Mouse (Mus musculus) R1 (cell line): ENCODE measurements around the gene Sde2.
A peak's percentile ranks its signal among the peaks of the same experiment; 100 is the strongest.

ENCODE experiments used
- DNase-seq: peaks from one replicate; pipeline ENCODE4 v3.0.0-alpha.2; 2018; ENCODE audit warnings: low read depth, low spot score

The Sde2 gene

DNA sequence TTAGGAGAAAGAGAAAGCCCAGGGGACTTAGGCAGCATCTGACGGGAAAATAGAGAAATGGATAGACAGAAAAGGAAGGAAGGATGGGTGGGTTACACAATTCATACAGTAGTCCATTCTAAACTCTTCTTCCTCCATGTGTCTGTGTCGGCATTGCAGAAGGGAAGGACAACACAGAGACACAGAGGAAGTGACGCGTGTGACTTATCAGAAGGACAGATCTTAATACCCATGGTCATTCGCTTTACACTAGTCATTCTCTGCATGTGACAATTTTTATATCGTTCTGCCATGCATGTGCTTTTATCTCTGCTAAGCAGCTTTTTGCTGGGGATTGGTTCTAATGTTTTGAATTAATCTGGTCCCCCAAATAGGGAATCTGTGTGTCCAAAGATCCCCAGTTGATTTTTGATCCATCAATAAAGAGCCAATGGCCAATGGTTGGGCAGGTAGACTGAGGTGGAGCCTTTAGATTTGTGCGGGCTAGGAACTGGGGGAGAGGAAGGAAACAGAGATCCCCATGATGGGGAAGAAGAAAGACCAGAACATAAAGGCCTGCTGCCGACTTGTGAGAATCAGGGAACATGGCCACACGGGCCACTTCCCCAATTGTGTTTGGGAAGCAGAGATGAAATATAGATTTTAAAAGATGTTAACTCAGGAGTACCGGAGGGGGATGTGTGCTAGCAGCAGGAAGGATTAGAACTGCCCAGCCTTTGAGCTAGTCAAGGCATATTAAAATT lies 15.5 kb upstream of the Sde2 start:
- DNase-seq = no peak

DNA sequence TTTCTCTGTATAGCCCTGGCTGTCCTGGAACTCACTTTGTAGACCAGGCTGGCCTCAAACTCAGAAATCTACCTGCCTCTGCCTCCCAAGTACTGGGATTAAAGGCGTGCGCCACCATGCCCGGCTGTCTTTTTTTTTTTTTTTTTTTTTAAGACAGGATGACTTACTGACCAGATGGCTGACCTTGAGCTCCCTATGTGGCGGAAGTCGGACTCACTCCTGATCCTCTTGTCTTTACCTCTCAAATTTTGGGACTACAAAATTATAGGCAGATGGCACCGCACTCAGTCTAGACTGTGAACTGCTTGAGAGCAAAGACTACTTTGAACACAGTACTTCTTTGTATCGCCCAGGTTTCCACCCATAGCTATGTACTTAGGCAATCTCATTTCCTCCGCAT lies 14.5 kb upstream of the Sde2 start:
- peak; percentile 55 for DNase-seq

DNA sequence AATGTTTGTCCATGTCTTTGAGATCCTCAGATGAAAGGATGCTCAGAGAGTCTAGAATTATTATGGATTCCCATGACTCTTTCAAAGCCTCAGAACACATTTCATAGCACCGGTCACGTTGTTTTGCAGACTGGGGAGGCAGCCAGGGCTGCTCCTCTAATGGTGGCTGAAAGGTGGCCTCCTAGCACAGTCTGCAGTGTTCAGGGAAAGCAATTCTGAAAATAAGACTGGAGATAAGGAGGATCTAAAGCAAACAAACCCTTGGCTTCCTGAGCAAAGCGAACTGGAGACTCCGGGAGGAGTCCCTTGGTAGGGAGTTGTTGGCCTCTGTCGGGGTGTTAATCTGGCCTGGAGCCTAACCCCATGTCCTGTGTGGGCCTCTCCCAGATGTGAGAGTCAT lies 13.7 kb upstream of the Sde2 start:
- no peak for DNase-seq

DNA sequence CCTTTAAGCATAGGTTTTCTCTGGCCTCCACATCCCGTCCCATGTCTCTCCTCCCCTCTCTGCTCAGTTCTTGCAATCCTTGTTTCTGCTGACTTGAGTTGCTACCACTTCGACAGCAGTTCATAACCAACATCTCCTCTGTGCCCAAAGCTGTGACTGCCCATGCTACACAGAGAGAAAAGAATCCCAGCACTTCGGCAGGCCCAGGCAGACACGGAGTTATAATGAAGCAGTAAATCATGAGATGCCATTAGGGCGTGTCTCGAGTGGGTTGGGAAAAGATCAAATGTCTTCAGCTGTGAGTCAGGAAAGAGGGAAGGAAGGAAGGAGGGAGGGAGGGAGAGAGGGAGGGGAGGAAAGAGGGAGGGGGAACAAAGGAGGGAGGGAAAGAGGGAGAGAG lies 12.9 kb upstream of the Sde2 start:
- no peak for DNase-seq

DNA sequence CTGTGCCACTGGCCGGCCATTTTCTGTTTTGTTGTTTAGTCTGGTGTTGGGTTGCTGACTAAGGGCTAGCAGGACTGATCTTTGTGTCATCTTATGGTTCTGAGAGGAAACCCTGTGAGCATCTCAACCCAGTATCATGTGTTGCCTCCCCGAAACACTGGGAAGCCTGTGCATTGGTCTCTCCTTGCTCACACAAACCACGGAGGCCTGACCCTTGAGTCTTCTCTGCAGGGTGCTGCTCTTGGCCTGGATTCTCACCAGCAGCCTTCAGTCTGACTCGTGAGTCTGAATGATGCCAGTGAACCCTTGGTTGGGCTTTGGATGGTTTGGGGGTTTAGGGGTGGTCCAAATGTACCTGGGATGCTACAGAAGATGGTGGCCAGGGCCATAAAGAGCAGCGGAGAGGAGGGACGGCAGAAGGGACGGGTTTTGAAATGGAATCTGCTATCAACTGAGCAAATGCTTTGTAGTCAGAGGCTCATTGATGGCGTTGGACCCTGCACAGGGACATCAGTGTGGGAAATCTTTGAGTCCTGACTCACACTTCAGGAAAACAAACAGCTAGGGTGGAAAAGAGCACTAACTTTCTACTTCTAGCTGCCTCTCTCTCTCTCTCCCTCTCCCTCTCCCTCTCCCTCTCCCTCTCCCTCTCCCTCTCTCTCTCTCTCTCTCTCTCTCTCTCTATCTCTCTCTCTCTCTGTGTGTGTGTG lies 11.6 kb upstream of the Sde2 start:
- DNase-seq = no peak

DNA sequence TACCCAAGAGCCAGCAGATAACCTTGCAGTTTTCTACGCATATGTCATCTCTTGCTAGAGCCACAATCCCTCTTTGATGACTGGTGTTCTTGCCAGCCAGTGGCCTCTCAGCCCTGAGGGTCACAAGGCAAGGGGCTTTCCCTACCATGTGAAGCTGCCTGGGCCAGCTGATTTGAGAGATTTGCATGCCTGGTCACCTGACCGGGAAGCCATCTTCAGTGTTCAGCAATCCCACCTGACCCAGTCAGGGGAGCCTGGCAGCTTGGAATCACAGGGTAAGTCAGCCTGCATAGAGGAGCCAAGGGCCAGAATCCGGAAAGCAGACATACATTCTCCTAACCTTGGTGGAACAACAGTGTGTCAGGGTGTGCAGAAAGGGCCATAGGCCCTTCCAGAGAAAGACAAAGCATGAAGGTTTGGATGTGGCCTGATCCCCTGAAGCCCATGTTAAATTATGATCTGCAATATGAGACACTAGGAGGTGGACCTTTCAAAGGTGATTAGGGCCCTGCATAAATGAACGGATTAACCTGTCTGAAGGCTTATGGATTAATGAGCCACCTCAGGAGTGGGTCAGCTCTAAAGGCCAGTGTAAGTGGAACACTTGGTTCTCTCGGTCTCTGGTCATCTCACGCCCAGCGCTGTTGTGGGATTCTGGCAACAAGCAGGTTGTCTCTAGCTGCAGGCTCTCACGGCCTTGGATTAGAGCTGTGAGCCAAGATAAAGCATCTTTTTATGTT lies 9.2 kb upstream of the Sde2 start:
- no peak for DNase-seq

DNA sequence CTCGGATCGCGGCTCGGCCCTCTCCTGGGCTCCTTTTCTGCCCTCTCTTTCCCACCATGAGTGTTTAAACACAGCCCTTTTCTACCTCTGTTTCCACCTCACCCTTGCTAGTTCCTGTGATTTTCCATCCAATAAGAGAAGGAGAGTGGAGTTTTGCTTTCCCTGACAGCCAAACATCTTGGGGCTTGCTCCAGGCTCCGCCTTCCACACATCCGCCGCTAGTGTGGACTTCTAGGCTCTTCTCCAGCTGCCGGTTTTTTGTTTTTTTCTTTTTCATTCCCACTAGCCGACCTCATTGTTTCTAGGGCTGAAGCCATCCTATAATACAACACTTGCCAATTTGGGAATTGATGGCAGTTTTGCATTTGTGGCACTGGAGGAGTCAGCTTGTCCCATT lies 2.8 kb upstream of the Sde2 start:
- peak; percentile 88 for DNase-seq

DNA sequence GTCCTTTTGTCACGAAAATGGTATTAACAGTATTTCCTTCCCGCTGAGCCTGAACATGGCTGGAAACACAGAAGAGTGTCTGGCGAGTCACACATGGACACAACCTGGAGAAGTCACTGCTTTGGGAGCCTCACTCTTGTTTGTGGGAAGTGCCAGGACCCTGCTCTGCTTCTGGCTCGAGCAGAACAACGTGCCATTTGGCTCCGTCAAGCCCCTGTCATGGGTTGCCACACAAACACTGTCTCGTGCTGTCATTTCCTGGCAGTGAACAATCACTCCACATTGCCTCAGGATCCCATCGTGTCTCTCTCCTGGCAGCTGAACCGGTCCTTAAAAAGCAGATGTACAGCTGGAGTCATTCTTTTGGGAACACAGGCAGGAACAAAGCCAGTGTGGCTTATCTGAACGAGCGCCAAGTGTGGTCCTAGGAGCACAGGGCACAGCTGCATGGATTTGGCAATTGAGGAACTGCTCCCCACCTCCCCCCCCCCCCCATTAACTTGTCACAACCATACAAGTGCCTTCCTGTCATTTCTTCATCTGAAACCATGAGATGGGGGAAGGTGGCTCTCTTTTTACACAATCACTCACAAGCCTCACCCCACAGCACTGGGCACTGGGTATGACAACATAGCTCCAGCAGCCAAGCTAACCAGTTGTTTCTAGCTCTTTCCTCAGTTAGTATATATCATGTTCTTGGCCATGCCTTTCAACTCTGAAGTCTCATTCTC lies 2.3 kb upstream of the Sde2 start:
- peak; percentile 29 for DNase-seq

DNA sequence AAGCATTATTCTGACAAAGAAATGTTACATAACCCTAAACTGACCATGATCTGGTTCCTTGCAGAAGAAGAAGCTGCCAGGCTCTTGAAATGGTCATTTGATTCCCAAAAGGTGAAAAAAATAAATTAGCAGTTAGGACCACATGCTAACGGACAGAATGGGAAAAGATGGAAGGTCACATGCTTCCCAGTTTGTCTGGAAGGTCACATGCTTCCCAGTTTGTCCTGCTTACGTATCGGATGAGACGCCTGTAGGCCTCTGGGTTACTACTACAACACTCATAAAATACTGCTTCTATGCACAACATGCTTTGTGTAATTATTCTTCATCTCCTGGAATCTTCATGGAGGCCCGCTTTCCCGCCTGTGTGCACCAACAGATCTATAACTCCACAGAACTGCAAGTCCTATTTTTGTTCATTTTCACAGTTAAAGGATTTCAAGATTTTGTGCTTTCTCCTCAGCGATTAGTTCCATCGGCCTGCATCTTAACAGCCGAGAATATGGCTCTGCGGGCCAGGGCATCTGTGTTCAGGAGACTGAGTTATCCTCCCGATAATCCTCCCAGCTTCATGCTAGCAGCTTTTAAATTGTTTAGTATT lies 1.1 kb upstream of the Sde2 start:
- DNase-seq = peak; percentile 40

DNA sequence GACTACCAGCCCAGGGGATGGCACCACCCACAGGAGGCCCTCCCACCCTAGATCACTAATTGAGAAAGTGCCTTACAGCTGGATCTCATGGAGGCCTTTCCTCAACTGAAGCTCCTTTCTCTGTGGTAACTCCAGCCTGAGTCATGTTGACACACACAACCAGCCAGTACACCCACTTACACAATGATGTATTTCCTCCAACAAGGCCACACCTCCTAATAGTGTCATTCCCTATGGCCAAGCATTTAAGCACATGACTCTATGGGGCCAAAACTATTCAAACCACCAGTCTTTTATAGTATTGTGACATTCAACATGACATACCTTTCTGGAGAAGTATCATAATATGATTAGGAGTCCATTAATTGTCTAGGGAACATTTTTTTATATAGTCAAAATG lies 7.8 kb downstream of the Sde2 start:
- no peak for DNase-seq

DNA sequence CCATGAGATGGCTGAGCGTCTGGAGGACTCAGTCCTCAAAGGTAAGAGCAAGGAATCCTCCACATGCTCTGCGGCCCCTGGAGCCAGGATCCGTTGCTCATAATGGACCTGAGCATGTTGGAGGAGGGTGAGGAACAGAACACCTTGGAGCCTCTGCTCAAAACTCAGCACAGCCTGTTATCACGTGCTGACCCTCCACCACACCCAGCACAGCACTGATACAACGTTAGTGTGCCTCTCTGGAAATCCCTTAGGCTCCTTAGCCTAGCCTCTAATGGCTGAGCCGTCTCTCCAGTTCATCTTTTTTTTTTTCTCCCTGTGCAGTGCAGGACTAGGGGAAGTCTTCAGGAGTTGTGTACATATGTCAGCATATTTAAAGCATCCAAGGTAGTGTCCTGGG lies 9.1 kb downstream of the Sde2 start:
- DNase-seq = no peak

DNA sequence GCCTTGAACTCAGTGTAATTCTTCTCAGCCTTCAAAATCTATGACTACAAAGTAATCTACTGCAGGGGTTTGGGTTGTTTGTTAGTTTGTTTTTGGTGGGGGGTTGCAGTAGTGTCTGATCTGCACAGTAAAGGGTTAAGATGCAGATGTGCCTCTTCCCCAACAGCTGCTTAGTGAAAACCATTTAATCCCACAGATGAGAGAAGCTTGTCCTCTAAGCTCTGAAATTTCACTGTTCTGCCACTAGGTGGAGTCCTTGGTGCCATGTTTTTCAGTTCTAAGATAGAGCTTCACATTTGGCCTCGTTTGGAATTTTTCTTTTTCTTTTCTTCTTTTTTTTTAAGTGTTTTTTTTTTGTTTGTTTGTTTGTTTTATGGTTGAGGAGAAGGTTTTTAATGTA lies 12.7 kb downstream of the Sde2 start:
- peak; percentile 73 for DNase-seq

DNA sequence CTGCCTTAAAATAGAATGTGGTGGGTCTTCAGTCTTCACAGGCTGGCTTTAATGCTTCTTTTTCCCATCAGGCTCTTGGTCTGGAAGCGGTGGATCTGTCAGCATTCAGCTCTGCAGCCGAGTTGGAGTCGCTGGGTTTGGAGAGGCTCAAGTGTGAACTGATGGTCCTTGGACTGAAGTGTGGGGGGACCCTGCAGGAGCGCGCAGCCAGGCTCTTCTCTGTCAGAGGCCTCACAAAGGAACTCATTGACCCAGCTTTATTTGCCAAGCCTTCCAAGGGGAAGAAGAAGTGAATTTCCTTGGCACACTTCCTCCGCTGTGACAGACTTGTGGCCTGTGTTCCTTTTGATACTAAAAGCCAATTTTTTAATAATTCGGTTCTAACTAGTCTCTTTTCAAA lies 15.1 kb downstream of the Sde2 start:
- DNase-seq = no peak

DNA sequence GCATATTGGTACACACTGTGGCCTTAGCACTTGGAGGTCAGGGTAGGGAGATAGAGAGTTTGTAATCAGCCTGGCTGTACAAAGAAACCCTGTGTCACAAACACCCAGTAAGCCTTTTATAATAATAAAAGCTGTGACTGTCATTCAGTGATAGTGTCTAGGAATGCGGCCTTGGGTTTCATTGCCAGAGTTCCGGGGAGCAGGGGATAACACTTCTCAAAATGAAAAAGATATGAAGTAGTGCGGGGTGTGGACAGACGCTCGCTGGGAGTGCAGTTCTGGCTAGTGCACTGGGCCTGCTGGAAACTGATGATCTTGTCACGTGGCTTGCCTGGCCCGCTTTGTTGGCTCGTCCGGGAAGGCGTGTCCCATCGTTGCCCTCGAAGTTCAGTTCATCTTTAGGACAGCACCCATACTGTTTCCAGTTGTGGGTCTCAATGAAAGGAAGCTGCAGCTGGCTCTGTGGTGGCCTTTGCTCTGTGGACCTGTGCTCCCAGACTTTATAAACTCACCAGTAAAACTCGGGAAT lies 19.3 kb downstream of the Sde2 start:
- DNase-seq = no peak

DNA sequence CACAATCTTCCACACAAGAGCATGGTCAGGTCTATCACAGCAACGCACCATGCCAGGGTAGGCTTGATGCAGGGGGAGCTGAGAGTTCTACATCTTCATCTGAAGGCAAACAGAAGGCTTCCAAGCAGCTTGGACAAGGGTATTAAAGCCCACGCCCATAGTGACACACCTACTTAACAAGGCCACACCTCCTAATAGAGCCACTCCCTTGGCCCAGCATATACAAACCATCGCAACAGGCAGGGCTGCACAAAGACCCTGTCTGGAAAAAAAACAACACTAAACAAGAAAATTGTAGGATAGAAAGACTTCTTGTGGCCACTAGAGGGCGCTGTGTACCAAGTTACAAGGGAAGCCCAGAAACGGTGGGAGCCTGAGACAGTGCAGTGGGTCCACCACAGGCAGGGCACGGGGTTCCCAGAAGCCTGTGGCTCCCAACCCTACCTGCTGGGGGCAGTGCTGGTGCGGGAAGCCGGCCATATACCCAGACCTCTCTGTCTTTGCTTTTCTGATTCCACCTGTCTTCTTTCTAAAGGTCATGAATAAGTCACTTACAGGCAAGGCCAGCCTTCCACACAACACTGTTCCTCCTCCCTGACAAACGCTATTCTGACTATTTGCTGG lies 23.0 kb downstream of the Sde2 start:
- peak; percentile 96 for DNase-seq

DNA sequence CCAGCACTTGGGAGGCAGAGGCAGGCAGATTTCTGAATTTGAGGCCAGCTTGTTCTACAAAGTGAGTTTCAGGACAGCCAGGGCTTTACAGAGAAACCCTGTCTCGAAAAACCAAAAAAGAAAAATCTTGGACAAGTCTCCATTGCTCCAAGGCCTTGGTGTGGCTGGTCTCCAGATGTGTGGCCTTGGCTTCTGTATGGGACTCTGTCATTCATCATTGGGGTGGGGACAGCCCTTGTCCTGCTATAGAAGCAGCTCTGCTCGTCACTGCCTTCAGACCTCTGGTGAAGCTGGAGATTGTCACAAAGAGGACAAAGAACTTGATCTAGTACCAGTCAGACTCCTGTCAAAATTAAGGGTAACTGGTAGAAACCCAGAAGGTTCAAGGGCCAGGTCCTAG lies 23.7 kb downstream of the Sde2 start:
- DNase-seq = no peak

DNA sequence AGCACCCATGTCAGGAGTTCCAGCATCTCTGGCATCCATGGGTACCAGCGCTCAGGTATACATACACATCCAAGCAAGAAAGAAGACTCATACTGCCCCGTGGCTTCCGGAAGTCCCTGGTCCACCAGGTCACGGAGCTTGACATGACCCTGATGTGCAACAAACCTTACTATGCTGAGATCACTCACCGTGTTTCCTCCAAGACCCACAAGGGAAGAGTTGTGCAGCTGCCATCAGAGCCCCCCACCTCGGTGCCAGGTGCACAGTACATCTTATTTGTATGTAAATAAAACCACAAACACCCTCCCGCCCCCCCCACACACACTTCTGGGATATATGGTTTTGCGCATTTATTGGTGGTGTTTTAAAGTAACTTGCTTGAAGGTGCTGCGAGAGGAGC lies 24.2 kb downstream of the Sde2 start:
- no peak for DNase-seq

DNA sequence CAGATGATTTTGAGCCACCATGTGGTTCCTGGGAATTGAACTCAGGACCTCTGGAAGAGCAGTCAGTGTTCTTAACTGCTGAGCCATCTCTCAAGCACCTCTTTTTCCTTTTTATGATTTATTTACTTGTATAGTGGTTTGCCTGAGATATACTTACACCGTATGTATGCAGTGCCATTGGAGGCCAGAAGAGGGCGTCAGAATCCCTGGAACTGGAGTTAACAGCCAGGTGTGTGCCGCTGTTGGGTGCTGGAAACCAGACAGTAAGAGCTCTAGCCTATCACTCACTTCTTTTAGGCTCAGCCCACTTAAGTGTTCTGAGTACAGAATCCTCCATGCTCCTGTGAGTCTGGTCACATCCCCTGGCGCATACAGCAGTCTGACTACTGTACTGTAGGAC lies 26.5 kb downstream of the Sde2 start:
- DNase-seq = peak; percentile 72

DNA sequence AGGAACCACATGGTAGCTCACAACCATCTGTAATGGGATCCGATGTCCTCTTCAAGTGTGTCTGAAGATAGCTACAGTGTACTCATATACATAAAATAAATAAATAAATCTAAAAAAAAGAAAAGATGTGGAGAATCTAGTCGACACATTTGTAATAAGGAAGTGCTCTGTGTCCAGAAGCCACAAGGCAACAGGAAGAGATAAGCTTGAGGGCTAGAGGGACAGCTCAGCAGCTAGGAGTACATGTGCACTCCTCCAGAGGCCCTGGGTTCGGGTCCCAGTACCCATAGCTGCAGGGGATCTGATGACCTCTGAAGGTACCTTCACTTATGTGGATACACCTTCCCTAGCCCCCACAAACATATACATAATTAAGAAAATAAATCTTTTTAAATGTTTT lies 30.8 kb downstream of the Sde2 start:
- DNase-seq = no peak

DNA sequence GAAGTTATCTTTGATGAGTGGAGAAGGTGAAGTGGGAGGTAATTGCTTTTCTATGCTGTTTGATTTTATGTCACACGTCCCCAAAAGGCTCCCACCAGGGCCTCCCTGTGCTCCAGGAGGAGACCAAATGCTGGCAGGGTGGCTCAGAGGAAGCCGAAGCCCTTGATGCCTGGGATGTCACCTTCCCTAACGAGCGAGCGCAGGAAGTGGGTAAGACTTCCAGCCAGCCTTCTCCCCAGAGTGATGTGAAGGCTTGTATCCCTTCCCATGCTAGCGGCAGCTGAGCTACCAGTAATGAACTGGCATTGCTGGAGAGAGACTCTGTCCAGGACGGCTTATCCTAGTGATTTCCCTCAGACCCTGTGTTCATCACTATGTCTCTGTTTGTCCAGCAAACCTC lies 32.8 kb downstream of the Sde2 start:
- DNase-seq = no peak

DNA sequence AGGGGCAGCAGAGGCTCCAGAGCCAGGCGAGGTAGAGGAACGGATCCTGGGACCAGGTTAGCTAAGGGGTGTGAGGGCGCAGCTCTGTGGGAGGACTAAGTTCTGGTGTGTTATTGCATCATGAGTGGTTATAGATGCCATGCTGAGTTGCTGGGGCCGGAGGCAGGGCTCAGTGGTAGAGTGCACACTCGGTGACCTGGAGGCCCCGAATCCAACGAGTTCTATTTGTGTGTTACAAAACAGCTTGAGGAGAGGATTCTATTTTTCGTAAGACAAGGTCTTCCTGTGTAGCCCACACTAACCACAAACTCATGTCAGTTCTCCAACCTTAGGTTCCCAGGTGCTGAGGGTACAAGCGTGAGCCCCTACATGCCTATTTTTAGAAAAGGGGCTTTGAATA lies 33.6 kb downstream of the Sde2 start:
- no peak for DNase-seq
